Mouse (Mus musculus) ES-Bruce4 (cell line): Measurements from ENCODE around the gene Phactr1. TPM values are rescaled to one million over a fixed set of nuclear protein-coding genes. Genes with fewer than 3 reads are reported as not detected.

Source experiments
- H3K27ac ChIP-seq: 2 replicates; pipeline ENCODE4 v1.5.1; 2012; ENCODE audit warnings: low read length, inconsistent platforms; ENCODE audit not compliant: insufficient read depth
- H3K27me3 ChIP-seq: 2 replicates; pipeline ENCODE4 v1.6.1; 2012; ENCODE audit warnings: mild to moderate bottlenecking, low read length, inconsistent platforms; ENCODE audit not compliant: control insufficient read depth, poor library complexity, insufficient read depth, severe bottlenecking
- H3K36me3 ChIP-seq: 2 replicates; pipeline ENCODE4 v1.6.1; 2012; ENCODE audit warnings: inconsistent platforms, mild to moderate bottlenecking, low read length, moderate library complexity; ENCODE audit not compliant: control insufficient read depth, poor library complexity, insufficient read depth, severe bottlenecking
- H3K4me1 ChIP-seq: one replicate; pipeline ENCODE4 v1.8.1; 2011; ENCODE audit warnings: low read length; ENCODE audit not compliant: control insufficient read depth, insufficient read depth
- H3K4me3 ChIP-seq: 2 replicates; pipeline ENCODE4 v1.5.1; 2011; ENCODE audit warnings: low read depth, mild to moderate bottlenecking, low read length
- H3K9ac ChIP-seq: 2 replicates; pipeline ENCODE4 v1.6.1; 2012; ENCODE audit warnings: low read depth, mild to moderate bottlenecking, inconsistent platforms; ENCODE audit not compliant: poor library complexity, severe bottlenecking
- H3K9me3 ChIP-seq: replicated peaks from 2 replicates; pipeline ENCODE4 v1.6.1; 2012; ENCODE audit warnings: mild to moderate bottlenecking, low read length, inconsistent platforms; ENCODE audit not compliant: control insufficient read depth, poor library complexity, insufficient read depth, severe bottlenecking
- CTCF ChIP-seq: IDR thresholded peaks from one replicate; pipeline ENCODE4 v1.8.1; 2011; ENCODE audit warnings: low read depth, low read length
- EP300 ChIP-seq: IDR thresholded peaks from 2 replicates; pipeline ENCODE4 v1.6.1; 2011; ENCODE audit warnings: low read depth, low read length; ENCODE audit not compliant: insufficient read depth
- POLR2A ChIP-seq: IDR thresholded peaks from one replicate; pipeline ENCODE4 v1.8.1; 2011; ENCODE audit warnings: low read length; ENCODE audit not compliant: insufficient read depth
- polyA plus RNA-seq: library from polyadenylated mRNA; stranded (reverse); fragments of >200 nt; gene quantifications from 2 replicates; pipeline ENCODE4 v1.2.4, GENCODE M21; 2011; ENCODE audit warnings: low read depth; ENCODE audit not compliant: missing spikeins, insufficient read depth, insufficient read length

Gene Phactr1
- polyA plus RNA-seq, 1 experiment: 0.96 TPM

GRCm38 (mm10) chr13:43008466-43008865, 328.0 kb downstream of the Phactr1 start:
- Histone ChIP-seq H3K9ac (no peak overlapping the region), H3K9me3 (no peaks in the 10 kb centered on the region), H3K4me1 (no peaks in the 10 kb centered on the region), H3K36me3 (no peaks in the 10 kb centered on the region), H3K27me3 (no peaks in the 10 kb centered on the region), H3K27ac (no peak overlapping the region), H3K4me3 (no peak overlapping the region)
- TF ChIP-seq CTCF (no peak), POLR2A (no peak), EP300 (no peak)

GRCm38 (mm10) chr13:43009596-43009995, 329.2 kb downstream of the Phactr1 start:
- TF ChIP-seq POLR2A (no peak), CTCF (no peak), EP300 (no peak)
- H3K4me1 ChIP-seq: no peaks in the 10 kb centered on the region
- no peaks in the 10 kb centered on the region for H3K9me3 ChIP-seq
- H3K27ac ChIP-seq: no peak overlapping the region
- no peaks in the 10 kb centered on the region for H3K27me3 ChIP-seq
- H3K36me3 ChIP-seq: no peaks in the 10 kb centered on the region
- no peak overlapping the region for H3K4me3 ChIP-seq
- no peak overlapping the region for H3K9ac ChIP-seq

- no peaks in the 10 kb centered on the region for H3K27me3 ChIP-seq
- no peaks in the 10 kb centered on the region for H3K4me1 ChIP-seq
- no peak overlapping the region for H3K27ac ChIP-seq
- no peak overlapping the region for H3K9ac ChIP-seq
- TF ChIP-seq POLR2A (no peak), CTCF (no peak), EP300 (no peak)
- no peaks in the 10 kb centered on the region for H3K36me3 ChIP-seq
- no peaks in the 10 kb centered on the region for H3K9me3 ChIP-seq
- H3K4me3 ChIP-seq: no peak overlapping the region
These were observed 331.1 kb downstream of the Phactr1 start for GRCm38 (mm10) chr13:43011516-43011915.

GRCm38 (mm10) chr13:43013984-43014383, 333.6 kb downstream of the Phactr1 start:
- H3K9ac ChIP-seq: no peak overlapping the region
- H3K9me3 ChIP-seq: no peaks in the 10 kb centered on the region
- no peaks in the 10 kb centered on the region for H3K4me1 ChIP-seq
- H3K36me3 ChIP-seq: no peaks in the 10 kb centered on the region
- H3K27me3 ChIP-seq: no peaks in the 10 kb centered on the region
- no peak overlapping the region for H3K27ac ChIP-seq
- TF ChIP-seq CTCF (no peak), POLR2A (no peak), EP300 (no peak)
- no peak overlapping the region for H3K4me3 ChIP-seq

- no peak overlapping the region for H3K4me3 ChIP-seq
- H3K27ac ChIP-seq: no peak overlapping the region
- H3K4me1 ChIP-seq: no peaks in the 10 kb centered on the region
- H3K36me3 ChIP-seq: no peaks in the 10 kb centered on the region
- H3K9ac ChIP-seq: no peak overlapping the region
- TF ChIP-seq EP300 (no peak), POLR2A (no peak), CTCF (no peak)
- H3K9me3 ChIP-seq: no peaks in the 10 kb centered on the region
- no peaks in the 10 kb centered on the region for H3K27me3 ChIP-seq
These were observed 335.3 kb downstream of the Phactr1 start for GRCm38 (mm10) chr13:43015768-43016167.

DNA sequence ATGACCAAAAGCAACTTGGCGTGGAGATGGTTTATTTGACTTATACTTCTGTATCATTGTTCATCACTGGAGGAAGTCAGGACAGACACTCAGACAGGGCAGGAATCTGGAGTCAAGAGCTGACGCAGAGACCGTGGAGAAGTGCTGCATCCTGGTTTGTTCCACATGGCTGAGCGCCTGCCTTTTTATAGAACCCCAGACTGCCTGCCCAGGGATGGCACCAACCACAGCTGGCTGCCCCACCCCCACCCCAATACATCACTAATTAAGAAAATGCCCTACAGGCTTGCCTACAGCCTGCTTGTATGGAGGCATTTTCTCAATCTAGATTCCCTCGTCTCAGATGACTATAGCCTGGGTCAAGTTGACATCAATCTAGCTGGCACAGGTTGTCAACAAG, 338.4 kb downstream of the Phactr1 start:
- no peaks in the 10 kb centered on the region; the same call in 1 of the 2 replicates for H3K27me3 ChIP-seq
- no peak for TF ChIP-seq POLR2A
- no peak for TF ChIP-seq CTCF
- no peak for TF ChIP-seq EP300
- H3K27ac ChIP-seq: no peak overlapping the region
- no peaks in the 10 kb centered on the region for H3K4me1 ChIP-seq
- H3K4me3 ChIP-seq: no peak overlapping the region
- no peak overlapping the region for H3K9ac ChIP-seq
- no peaks in the 10 kb centered on the region for H3K36me3 ChIP-seq
- no peaks in the 10 kb centered on the region for H3K9me3 ChIP-seq

DNA sequence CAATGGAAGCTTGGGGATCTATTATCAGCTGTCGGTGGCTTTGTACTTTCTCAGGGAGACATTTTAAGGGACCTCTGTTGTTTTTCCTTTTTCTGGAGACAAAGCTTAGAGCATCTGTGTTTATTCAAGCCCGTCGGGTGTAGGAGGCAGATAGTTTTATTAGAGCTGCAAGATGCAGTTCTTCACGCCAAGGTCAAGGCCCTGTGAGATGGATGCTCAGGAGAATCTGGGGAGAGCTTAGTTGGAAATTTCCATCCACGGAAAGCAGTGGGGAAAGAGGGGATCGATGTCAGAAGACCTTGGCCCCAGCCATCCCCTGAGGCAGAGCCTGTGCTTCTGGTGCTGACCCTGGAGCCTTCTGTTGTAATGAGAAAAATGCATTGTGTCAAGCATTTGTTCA, 340.6 kb downstream of the Phactr1 start:
- H3K27me3 ChIP-seq: no peaks in the 10 kb centered on the region; the same call in 1 of the 2 replicates

More for the DNA sequence above, 340.6 kb downstream of the Phactr1 start:
- TF ChIP-seq POLR2A (no peak), EP300 (no peak), CTCF (no peak)
- Histone ChIP-seq H3K4me1 (no peaks in the 10 kb centered on the region), H3K36me3 (no peaks in the 10 kb centered on the region), H3K27ac (no peak overlapping the region), H3K9ac (no peak overlapping the region), H3K9me3 (no peaks in the 10 kb centered on the region), H3K4me3 (no peak overlapping the region)
